Mouse (Mus musculus) heart, embryonic 10.5 days (tissue): ENCODE data around the gene Gprc5d. TPM values are rescaled to one million over a fixed set of nuclear protein-coding genes. Genes with fewer than 3 reads are reported as not detected.

Source experiments
- polyA plus RNA-seq: library from polyadenylated mRNA; unstranded; fragments of >200 nt; fragmentation: Nextera tagmentation; extraction: Ambion mirVana; gene quantifications from 2 replicates; pipeline ENCODE4 v1.2.1, GENCODE M21; 2016

Gene Gprc5d
- polyA plus RNA-seq, 1 experiment from 2014 or later, result not detected

Other genes with a start within 250 kb of the Gprc5d start
- gene Gpr19, start 219.7 kb downstream of the Gprc5d start, polyA plus RNA-seq, result 9.0 and 11.8 TPM in 2 replicates
- gene Cdkn1b, start 197.9 kb downstream of the Gprc5d start, polyA plus RNA-seq, result 11.0 and 12.0 TPM in 2 replicates
- 2.2 and 2.9 TPM in 2 replicates for gene Apold1, start 136.6 kb downstream of the Gprc5d start, polyA plus RNA-seq
- 75.6 and 99.1 TPM in 2 replicates for gene Ddx47, start 106.7 kb downstream of the Gprc5d start, polyA plus RNA-seq
- gene Gprc5a, start 52.6 kb downstream of the Gprc5d start, polyA plus RNA-seq, result 2.6 and 3.2 TPM in 2 replicates
- 9.8 and 11.6 TPM in 2 replicates for gene Fam234b, start 79.7 kb upstream of the Gprc5d start, polyA plus RNA-seq
- gene Hebp1, start 79.7 kb upstream of the Gprc5d start, polyA plus RNA-seq, result 20.7 and 21.2 TPM in 2 replicates
- gene Gsg1, start 136.1 kb upstream of the Gprc5d start, polyA plus RNA-seq, result 0.47 and 3.9 TPM in 2 replicates
- gene Pbp2, start 192.1 kb upstream of the Gprc5d start, polyA plus RNA-seq, result 0.16 TPM in 1 of 2 replicates, not detected in the other
- gene Emp1, start 244.3 kb upstream of the Gprc5d start, polyA plus RNA-seq, result 5.1 and 10.5 TPM in 2 replicates